Mouse (Mus musculus): Measurements from ENCODE around the gene Nr2e3. TPM values are rescaled to one million over a fixed set of nuclear protein-coding genes. Genes with fewer than 3 reads are reported as not detected.

Nr2e3 gene
- polyA plus RNA-seq, 1 experiment from 2014 or later, result not detected

GRCm38 (mm10) chr9:59903382-59903781, 57.1 kb downstream of the Nr2e3 start:
- Histone ChIP-seq H3K4me3 (replicated peaks; ENCODE audit: low read length) (no peak overlapping the region), H3K27me3 (ENCODE audit: control insufficient read depth, insufficient read depth, low read length) (no peaks in the 10 kb centered on the region), H3K9ac (no peak overlapping the region), H3K27ac (no peak overlapping the region), H3K36me3 (replicated peaks; ENCODE audit: control insufficient read depth, insufficient read depth) (peaks cover 49% of the 10 kb centered on the region), H3K4me2 (replicated peaks) (no peak overlapping the region), H3K9me3 (ENCODE audit: control insufficient read depth, low read length) (no peaks in the 10 kb centered on the region), H3K4me1 (replicated peaks; ENCODE audit: control insufficient read depth, insufficient read depth, low read length) (no peaks in the 10 kb centered on the region)
- DNase-seq (ENCODE audit: low spot score) (no peak), ATAC-seq (ENCODE audit: low FRiP score) (no peak)
- 88% methylated on average over 1 of the region's 1 CpGs for WGBS

Other genes starting within 250 kb of the Nr2e3 start
- gene Senp8, start 209.9 kb downstream of the Nr2e3 start, polyA plus RNA-seq (2014; fragmentation: Nextera tagmentation; extraction: Ambion mirVana), result 11.4 and 11.6 TPM in 2 replicates
- 28.9 and 29.9 TPM in 2 replicates for gene Myo9a, start 209.8 kb downstream of the Nr2e3 start, polyA plus RNA-seq (2014; fragmentation: Nextera tagmentation; extraction: Ambion mirVana)